Mouse (Mus musculus): ENCODE data around the gene Cltrn. TPM values are rescaled to one million over a fixed set of nuclear protein-coding genes. Genes with fewer than 3 reads are reported as not detected.

The Cltrn gene
- polyA plus RNA-seq, 1 experiment, result not detected

GRCm38 (mm10) chrX:164139032-164139431 lies 50.4 kb downstream of the Cltrn start, which contains the start of gene Ace2:
Ace2 (plus strand) TSS chrX:164139332.
- H3K36me3 ChIP-seq (ENCODE audit: control insufficient read depth, insufficient read depth, low read length), result no peaks in the 10 kb centered on the region
- no peaks in the 10 kb centered on the region for H3K4me1 ChIP-seq (ENCODE audit: control insufficient read depth, insufficient read depth, low read length)
- H3K4me3 ChIP-seq (ENCODE audit: control insufficient read depth, low read depth, low read length), result no peak within 1 kb of the TSS
- TF ChIP-seq CTCF (IDR thresholded peaks at IDR 0.05; ENCODE audit: control insufficient read depth, insufficient read depth, insufficient replicate concordance, low read depth, low read length), result no peak
- TF ChIP-seq POLR2A (IDR thresholded peaks at IDR 0.05; ENCODE audit: control insufficient read depth, low read depth, low read length), result no peak
- no peak within 1 kb of the TSS for H3K27ac ChIP-seq (ENCODE audit: control insufficient read depth, insufficient read depth, low read depth, low read length)
- no peaks in the 10 kb centered on the region for H3K27me3 ChIP-seq (ENCODE audit: control insufficient read depth, insufficient read depth, low read length)

GRCm38 (mm10) chrX:164145463-164146250 lies 57.0 kb downstream of the Cltrn start:
- Histone ChIP-seq H3K27me3 (ENCODE audit: control insufficient read depth, insufficient read depth, low read length) (no peaks in the 10 kb centered on the region), H3K27ac (ENCODE audit: control insufficient read depth, insufficient read depth, low read depth, low read length) (no peak overlapping the region), H3K36me3 (ENCODE audit: control insufficient read depth, insufficient read depth, low read length) (no peaks in the 10 kb centered on the region), H3K4me3 (ENCODE audit: control insufficient read depth, low read depth, low read length) (no peak overlapping the region), H3K4me1 (ENCODE audit: control insufficient read depth, insufficient read depth, low read length) (no peaks in the 10 kb centered on the region)
- no peak for TF ChIP-seq CTCF (IDR thresholded peaks at IDR 0.05; ENCODE audit: control insufficient read depth, insufficient read depth, insufficient replicate concordance, low read depth, low read length)

GRCm38 (mm10) chrX:164152703-164153102 lies 64.1 kb downstream of the Cltrn start:
- TF ChIP-seq POLR2A (IDR thresholded peaks at IDR 0.05; ENCODE audit: control insufficient read depth, low read depth, low read length), result no peak
- TF ChIP-seq CTCF (IDR thresholded peaks at IDR 0.05; ENCODE audit: control insufficient read depth, insufficient read depth, insufficient replicate concordance, low read depth, low read length), result no peak
- Histone ChIP-seq H3K27me3 (ENCODE audit: control insufficient read depth, insufficient read depth, low read length) (no peaks in the 10 kb centered on the region), H3K36me3 (ENCODE audit: control insufficient read depth, insufficient read depth, low read length) (no peaks in the 10 kb centered on the region), H3K4me3 (ENCODE audit: control insufficient read depth, low read depth, low read length) (no peak overlapping the region), H3K27ac (ENCODE audit: control insufficient read depth, insufficient read depth, low read depth, low read length) (no peak overlapping the region), H3K4me1 (ENCODE audit: control insufficient read depth, insufficient read depth, low read length) (no peaks in the 10 kb centered on the region)

GRCm38 (mm10) chrX:164153606-164154005 lies 65.0 kb downstream of the Cltrn start:
- no peaks in the 10 kb centered on the region for H3K4me1 ChIP-seq (ENCODE audit: control insufficient read depth, insufficient read depth, low read length)
- no peak overlapping the region for H3K4me3 ChIP-seq (ENCODE audit: control insufficient read depth, low read depth, low read length)
- H3K27ac ChIP-seq (ENCODE audit: control insufficient read depth, insufficient read depth, low read depth, low read length), result no peak overlapping the region
- no peaks in the 10 kb centered on the region for H3K27me3 ChIP-seq (ENCODE audit: control insufficient read depth, insufficient read depth, low read length)
- no peak for TF ChIP-seq POLR2A (IDR thresholded peaks at IDR 0.05; ENCODE audit: control insufficient read depth, low read depth, low read length)
- no peaks in the 10 kb centered on the region for H3K36me3 ChIP-seq (ENCODE audit: control insufficient read depth, insufficient read depth, low read length)

- TF ChIP-seq CTCF (IDR thresholded peaks at IDR 0.05; ENCODE audit: control insufficient read depth, insufficient read depth, insufficient replicate concordance, low read depth, low read length) (no peak), POLR2A (IDR thresholded peaks at IDR 0.05; ENCODE audit: control insufficient read depth, low read depth, low read length) (no peak)
- Histone ChIP-seq H3K4me3 (ENCODE audit: control insufficient read depth, low read depth, low read length) (no peak overlapping the region), H3K4me1 (ENCODE audit: control insufficient read depth, insufficient read depth, low read length) (no peaks in the 10 kb centered on the region), H3K27ac (ENCODE audit: control insufficient read depth, insufficient read depth, low read depth, low read length) (no peak overlapping the region), H3K36me3 (ENCODE audit: control insufficient read depth, insufficient read depth, low read length) (no peaks in the 10 kb centered on the region), H3K27me3 (ENCODE audit: control insufficient read depth, insufficient read depth, low read length) (no peaks in the 10 kb centered on the region)
Measured at GRCm38 (mm10) chrX:164154594-164154993, 66.0 kb downstream of the Cltrn start.

- H3K36me3 ChIP-seq (ENCODE audit: control insufficient read depth, insufficient read depth, low read length), result no peaks in the 10 kb centered on the region
- H3K27me3 ChIP-seq (ENCODE audit: control insufficient read depth, insufficient read depth, low read length), result no peaks in the 10 kb centered on the region
- H3K27ac ChIP-seq (ENCODE audit: control insufficient read depth, insufficient read depth, low read depth, low read length), result no peak overlapping the region
- no peaks in the 10 kb centered on the region for H3K4me1 ChIP-seq (ENCODE audit: control insufficient read depth, insufficient read depth, low read length)
- H3K4me3 ChIP-seq (ENCODE audit: control insufficient read depth, low read depth, low read length), result no peak overlapping the region
- TF ChIP-seq CTCF (IDR thresholded peaks at IDR 0.05; ENCODE audit: control insufficient read depth, insufficient read depth, insufficient replicate concordance, low read depth, low read length) (no peak), POLR2A (IDR thresholded peaks at IDR 0.05; ENCODE audit: control insufficient read depth, low read depth, low read length) (no peak)
Measured at GRCm38 (mm10) chrX:164164681-164165080, 76.1 kb downstream of the Cltrn start.

Other genes starting within 250 kb of the Cltrn start
- 1.9 and 2.3 TPM in 2 replicates for gene Ap1s2, start 179.8 kb upstream of the Cltrn start, polyA plus RNA-seq (2012; rRNA removed)
- 5.0 and 5.1 TPM in 2 replicates for gene Zrsr2, start 130.2 kb upstream of the Cltrn start, polyA plus RNA-seq (2012; rRNA removed)
- 2.2 and 2.8 TPM in 2 replicates for gene Car5b, start 60.8 kb upstream of the Cltrn start, polyA plus RNA-seq (2012; rRNA removed)
- 6.0 and 6.5 TPM in 2 replicates for gene Siah1b, start 12.3 kb upstream of the Cltrn start, polyA plus RNA-seq (2012; rRNA removed)
- gene Ace2, start 50.5 kb downstream of the Cltrn start, polyA plus RNA-seq (2012; rRNA removed), result 0.10 and 0.19 TPM in 2 replicates
- gene Bmx, start 169.4 kb downstream of the Cltrn start, polyA plus RNA-seq (2012; rRNA removed), result 0.10 TPM in 2 replicates
- 0.38 and 0.52 TPM in 2 replicates for gene Pir, start 180.5 kb downstream of the Cltrn start, polyA plus RNA-seq (2012; rRNA removed)

Measured in testis, adult 2 months (tissue).